In the genomic region with DNA sequence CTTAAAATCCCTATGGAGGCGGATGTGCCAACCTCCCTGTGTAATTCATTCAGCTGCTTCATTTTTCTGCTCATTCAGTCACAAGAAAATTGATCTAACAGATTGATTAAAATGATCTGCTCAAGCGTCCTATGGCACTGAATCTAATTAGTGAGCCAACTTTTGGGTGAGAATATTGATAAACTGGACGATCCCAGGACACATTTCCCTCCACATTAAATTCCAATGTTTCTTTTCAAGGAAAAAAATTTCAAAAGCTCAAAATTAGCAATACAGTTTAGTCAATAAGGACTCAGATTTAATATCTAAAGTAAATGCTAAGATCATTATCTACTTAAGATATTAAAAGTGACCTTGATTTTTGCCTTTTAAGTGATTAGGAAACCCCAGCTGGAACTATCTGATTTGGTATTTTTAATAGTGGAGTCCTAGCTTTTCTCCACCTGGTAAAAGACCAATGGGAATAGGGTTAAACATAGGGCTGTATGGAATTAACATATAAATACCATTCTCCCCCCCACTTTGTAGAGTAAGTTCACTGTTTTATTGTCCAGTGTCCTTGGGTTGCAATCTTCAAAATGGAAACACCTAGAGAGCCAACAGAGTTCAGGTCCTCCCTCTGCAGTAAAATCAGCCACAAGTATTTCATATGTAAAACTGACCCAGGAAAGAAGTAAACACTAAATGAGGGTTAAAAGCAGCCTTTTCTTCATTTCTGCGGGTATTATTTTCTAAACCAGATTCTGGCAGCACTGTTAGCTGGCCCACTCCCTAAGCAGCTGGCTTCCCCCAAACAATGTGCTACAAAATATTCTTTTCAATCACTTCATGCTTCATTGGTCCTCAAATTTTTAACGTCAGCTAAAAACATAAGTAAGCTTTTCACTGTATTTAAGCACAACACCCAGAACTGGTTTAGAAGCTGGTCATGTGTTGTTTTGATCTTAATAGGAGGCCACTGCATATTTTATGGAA, we compare ENCODE assay signal across 15 mouse cellular contexts. TPM values are rescaled to one million over a fixed set of nuclear protein-coding genes. Genes with fewer than 3 reads are reported as not detected.
DNase-seq lines count a peak whose midpoint lies in the region; ATAC-seq lines count a peak whose summit lies in the region.
"Had no signal": no experiment of that assay in that cellular context is flagged by ENCODE, and none has a peak within 500 bp of the region (broad histone marks: within the 10 kb centered on the region; RNA-seq: fewer than 3 reads in every experiment).

No protein-coding gene starts in this region.

- WGBS in neural tube, embryonic 11.5 days = 44% methylated on average over 5 of the region's 5 CpGs
- WGBS in neural tube, embryonic 15.5 days = 28% methylated on average over 5 of the region's 5 CpGs
- WGBS in forebrain, embryonic 15.5 days = 15% methylated on average over 5 of the region's 5 CpGs

- no peak overlapping the region for H3K4me3 ChIP-seq in neural tube, embryonic 11.5 days (ENCODE audit: low read depth, low read length)
- no peak overlapping the region for H3K4me3 ChIP-seq in neural tube, embryonic 15.5 days (replicated peaks)
- no peak overlapping the region for H3K4me3 ChIP-seq in forebrain, embryonic 15.5 days
- H3K4me3 ChIP-seq: liver, embryonic 13.5 days had no signal

- H3K9ac ChIP-seq in neural tube, embryonic 11.5 days (ENCODE audit: low read length) = no peak overlapping the region
- H3K9ac ChIP-seq in neural tube, embryonic 15.5 days (replicated peaks) = no peak overlapping the region
- no peak overlapping the region for H3K9ac ChIP-seq in forebrain, embryonic 15.5 days (replicated peaks)
- H3K9ac ChIP-seq: liver, embryonic 13.5 days had no signal

- no peaks in the 10 kb centered on the region for H3K36me3 ChIP-seq in neural tube, embryonic 11.5 days (ENCODE audit: control insufficient read depth, insufficient read depth, low read length)
- H3K36me3 ChIP-seq in neural tube, embryonic 15.5 days = peaks cover 6% of the 10 kb centered on the region; the same call in 1 of the 2 replicates
- H3K36me3 ChIP-seq in forebrain, embryonic 15.5 days = 0 out of 2 replicates have a peak, but pooled peaks cover 2% of the 10 kb centered on the region

- intact Hi-C loops in left cerebral cortex, postnatal 36 days (cut with DNase I) = no loop called here

- no peak for ATAC-seq in neural tube, embryonic 11.5 days (ENCODE audit: insufficient read depth, low FRiP score, low TSS enrichment)
- no peak for ATAC-seq in neural tube, embryonic 15.5 days (ENCODE audit: low FRiP score)
- ATAC-seq in forebrain, embryonic 15.5 days (replicated peaks) = peak; percentile 27; the same call in 1 of the 2 replicates

- peaks cover 4% of the 10 kb centered on the region; the same call in 1 of the 2 replicates for H3K4me1 ChIP-seq in neural tube, embryonic 11.5 days (ENCODE audit: control insufficient read depth, insufficient read depth, low read length)
- H3K4me1 ChIP-seq in neural tube, embryonic 15.5 days = 0 out of 2 replicates have a peak, but pooled peaks cover 2% of the 10 kb centered on the region
- H3K4me1 ChIP-seq in forebrain, embryonic 15.5 days = peaks cover 29% of the 10 kb centered on the region
- H3K4me1 ChIP-seq: liver, embryonic 13.5 days had no signal

- H3K27me3 ChIP-seq in neural tube, embryonic 11.5 days (ENCODE audit: control insufficient read depth, insufficient read depth, low read length) = no peaks in the 10 kb centered on the region
- H3K27me3 ChIP-seq in neural tube, embryonic 15.5 days (replicated peaks) = no peaks in the 10 kb centered on the region
- no peaks in the 10 kb centered on the region for H3K27me3 ChIP-seq in forebrain, embryonic 15.5 days
- H3K27me3 ChIP-seq: liver, embryonic 13.5 days had no signal

- no peak for DNase-seq in neural tube, embryonic 11.5 days (ENCODE audit: low spot score)
- DNase-seq in induced T-regulatory cell, adult 2 months (ENCODE audit: low read depth) = peak; percentile 14
- DNase-seq in ovary, postnatal 10 days (ENCODE audit: low spot score) = no peak
- no peak for DNase-seq in cerebellum, postnatal 36 days
- DNase-seq in left cerebral cortex, postnatal 36 days (ENCODE audit: low spot score in 2 of 2) = no peak
- DNase-seq in left cerebral cortex, adult 8-10 months (ENCODE audit: low spot score in 2 of 2) = no peak
- DNase-seq: adrenal gland, postnatal 36 days; heart, postnatal 36 days; kidney, adult 8-10 months; liver, embryonic 13.5 days; lung, postnatal 36 days; right cerebral cortex, adult 18-20 months; thymus, adult 2 months had no signal

- H3K27ac ChIP-seq in neural tube, embryonic 11.5 days (ENCODE audit: low read depth, low read length) = peak overlapping the region; percentile 11; the same call in 1 of the 2 replicates
- H3K27ac ChIP-seq in neural tube, embryonic 15.5 days (replicated peaks) = no peak overlapping the region
- peak overlapping the region; percentile 72 for H3K27ac ChIP-seq in forebrain, embryonic 15.5 days (replicated peaks)
- H3K27ac ChIP-seq: liver, embryonic 13.5 days had no signal

- no peak overlapping the region for H3K4me2 ChIP-seq in neural tube, embryonic 11.5 days (ENCODE audit: low read depth)
- H3K4me2 ChIP-seq in neural tube, embryonic 15.5 days = no peak overlapping the region
- H3K4me2 ChIP-seq in forebrain, embryonic 15.5 days (replicated peaks) = no peak overlapping the region
- H3K4me2 ChIP-seq: liver, embryonic 13.5 days had no signal

- no peaks in the 10 kb centered on the region for H3K9me3 ChIP-seq in neural tube, embryonic 11.5 days (ENCODE audit: control insufficient read depth, low read length)
- no peaks in the 10 kb centered on the region for H3K9me3 ChIP-seq in neural tube, embryonic 15.5 days (replicated peaks)
- H3K9me3 ChIP-seq in forebrain, embryonic 15.5 days = no peaks in the 10 kb centered on the region
- H3K9me3 ChIP-seq: liver, embryonic 13.5 days had no signal

RNA-seq across cellular contexts. Expression of gene Dars, which starts 16.9 kb away (rescaled TPM):
- 127 and 133 TPM in 2 replicates for polyA plus RNA-seq in neural tube, embryonic 11.5 days (2014; fragmentation: Nextera tagmentation; extraction: Ambion mirVana)
- 132 and 154 TPM in 2 replicates for polyA plus RNA-seq in neural tube, embryonic 15.5 days (2015; fragmentation: Nextera tagmentation; extraction: Ambion mirVana)
- 137 and 141 TPM in 2 replicates for polyA plus RNA-seq in forebrain, embryonic 15.5 days (2015; fragmentation: Nextera tagmentation; extraction: Ambion mirVana)
- 10 to 100 TPM; 50.2 to 50.3 TPM for total RNA-seq in left cerebral cortex, postnatal 36 days (2021)
- 10 to 100 TPM; 54.0 to 57.0 (median 55.8) TPM for total RNA-seq in left cerebral cortex, adult 8-10 months (2022)

RNA-seq across cellular contexts. Expression of gene Mcm6, which starts 40.8 kb away (rescaled TPM):
- polyA plus RNA-seq in neural tube, embryonic 11.5 days (2014; fragmentation: Nextera tagmentation; extraction: Ambion mirVana) = 292 and 301 TPM in 2 replicates
- 52.3 and 111 TPM in 2 replicates for polyA plus RNA-seq in neural tube, embryonic 15.5 days (2015; fragmentation: Nextera tagmentation; extraction: Ambion mirVana)
- 110 and 114 TPM in 2 replicates for polyA plus RNA-seq in forebrain, embryonic 15.5 days (2015; fragmentation: Nextera tagmentation; extraction: Ambion mirVana)
- total RNA-seq in left cerebral cortex, postnatal 36 days (2021) = 1 to 10 TPM; 5.3 to 6.2 TPM
- 1 to 10 TPM; 6.1 to 8.7 (median 7.3) TPM for total RNA-seq in left cerebral cortex, adult 8-10 months (2022)
